Comparison of ENCODE assay signal across 9 mouse cellular contexts in genomic region chr17:29171001-29171772, GRCm38 (mm10). TPM values are rescaled to one million over a fixed set of nuclear protein-coding genes. Genes with fewer than 3 reads are reported as not detected.
A peak's percentile ranks its signal among the peaks of the same experiment; 100 is the strongest.
DNase-seq lines count a peak whose midpoint lies in the region; ATAC-seq lines count a peak whose summit lies in the region.
"Had no signal": no experiment of that assay in that cellular context is flagged by ENCODE, and none has a peak within 500 bp of the region (broad histone marks: within the 10 kb centered on the region; RNA-seq: fewer than 3 reads in every experiment).

No protein-coding gene starts in this region.

- ATAC-seq in lung, embryonic 16.5 days (ENCODE audit: low read depth), result peak; percentile 72

- no peak overlapping the region for H3K27ac ChIP-seq in lung, embryonic 16.5 days (ENCODE audit: low read length)
- H3K27ac ChIP-seq: limb, embryonic 13.5 days had no signal

- H3K9ac ChIP-seq in lung, embryonic 16.5 days (ENCODE audit: low read length), result no peak overlapping the region
- H3K9ac ChIP-seq: limb, embryonic 13.5 days had no signal

- H3K4me2 ChIP-seq in lung, embryonic 16.5 days (ENCODE audit: low read depth, low read length), result no peak overlapping the region
- H3K4me2 ChIP-seq: limb, embryonic 13.5 days had no signal

- DNase-seq in ES-CJ7 (ENCODE audit: low read depth, low spot score), result peak; percentile 91
- peak; percentile 85 for DNase-seq in brain, adult 2 months (ENCODE audit: low read depth, low spot score)
- DNase-seq in fibroblast of lung, adult 2 months (ENCODE audit: low read depth), result peak; percentile 39
- peak; percentile 89 to 92 for DNase-seq in heart, postnatal 10 days
- DNase-seq in layer of hippocampus, adult 18-20 months (ENCODE audit: low spot score in 2 of 2), result peak; percentile 62 to 88
- peak; percentile 74 for DNase-seq in right cerebral cortex, adult 18-20 months
- peak; percentile 72 to 74 for DNase-seq in urinary bladder, adult 18-20 months (ENCODE audit: low spot score in 2 of 2)

- H3K4me1 ChIP-seq in lung, embryonic 16.5 days (replicated peaks; ENCODE audit: control insufficient read depth, insufficient read depth, low read length), result peaks cover 6% of the 10 kb centered on the region

- 15% methylated on average over 14 of the region's 14 CpGs for WGBS in lung, embryonic 16.5 days

- no peak overlapping the region for H3K4me3 ChIP-seq in lung, embryonic 16.5 days (ENCODE audit: low read length)
- H3K4me3 ChIP-seq: limb, embryonic 13.5 days had no signal

- no peaks in the 10 kb centered on the region for H3K36me3 ChIP-seq in lung, embryonic 16.5 days (ENCODE audit: control insufficient read depth, insufficient read depth, low read length)
- H3K36me3 ChIP-seq: limb, embryonic 13.5 days had no signal

- H3K27me3 ChIP-seq in lung, embryonic 16.5 days (ENCODE audit: control insufficient read depth, insufficient read depth, low read depth, low read length), result no peaks in the 10 kb centered on the region

- intact Hi-C loops in heart, postnatal 10 days (cut with DNase I), result loop anchor here (1.0 to 2.0 kb wide), 2 partner anchors 76 to 184 kb away; no protein-coding TSS in a partner anchor

- no peaks in the 10 kb centered on the region for H3K9me3 ChIP-seq in lung, embryonic 16.5 days (ENCODE audit: control insufficient read depth, low read length)
- H3K9me3 ChIP-seq: limb, embryonic 13.5 days had no signal

RNA-seq across cellular contexts. Expression of gene Rab44, which starts 57.2 kb away (rescaled TPM):
- total RNA-seq in heart, postnatal 10 days (2021), result under 1 TPM; 0.34 to 0.87 TPM
- not detected for total RNA-seq in layer of hippocampus, adult 18-20 months (2021)
- polyA plus RNA-seq in lung, embryonic 16.5 days (2015; fragmentation: Nextera tagmentation; extraction: Ambion mirVana), result 1.1 TPM in 2 replicates

Comparison
In these comparisons a context has a peak if more than half of its experiments do, and no peak if none do; other contexts are left out.
1. DNase-seq: peak in every context shown above with its lines; median percentile 91 in ES-CJ7; 90 in heart, postnatal 10 days; 85 in brain, adult 2 months; 75 in layer of hippocampus, adult 18-20 months; 74 in right cerebral cortex, adult 18-20 months; 73 in urinary bladder, adult 18-20 months; 39 in fibroblast of lung, adult 2 months.